Mouse (Mus musculus) forebrain, embryonic 15.5 days (tissue): ENCODE data around the gene Kank2. TPM values are rescaled to one million over a fixed set of nuclear protein-coding genes. Genes with fewer than 3 reads are reported as not detected.
"Not testable (repeated sequence)": the region's sequence is repeated elsewhere in the genome, so short reads cannot be mapped to it uniquely, and the experiment has no call there.

Experiments used
- ATAC-seq: fragments of 200-750 bp; cut with Nextera tagmentation; replicated peaks from 2 replicates; pipeline ENCODE4 v1.8.0; 2017; ENCODE audit warnings: mild to moderate bottlenecking, moderate TSS enrichment, moderate library complexity
- H3K27ac ChIP-seq: fragments of 300-500 bp; sonication (generic); replicated peaks from 2 replicates; pipeline ENCODE4 v1.5.1; 2015; ENCODE audit warnings: mild to moderate bottlenecking, inconsistent platforms
- H3K27me3 ChIP-seq: fragments of 300-500 bp; sonication (generic); 2 replicates; pipeline ENCODE4 v1.6.1; 2015; ENCODE audit warnings: inconsistent platforms
- H3K36me3 ChIP-seq: fragments of 300-500 bp; sonication (generic); 2 replicates; pipeline ENCODE4 v1.6.1; 2015; ENCODE audit warnings: mild to moderate bottlenecking, inconsistent platforms
- H3K4me1 ChIP-seq: fragments of 300-500 bp; sonication (generic); 2 replicates; pipeline ENCODE4 v1.6.1; 2015; ENCODE audit warnings: inconsistent platforms
- H3K4me2 ChIP-seq: fragments of 300-500 bp; sonication (generic); replicated peaks from 2 replicates; pipeline ENCODE4 v1.6.1; 2015; ENCODE audit warnings: mild to moderate bottlenecking, inconsistent platforms
- H3K4me3 ChIP-seq: fragments of 300-500 bp; sonication (generic); 2 replicates; pipeline ENCODE4 v1.5.1; 2015; ENCODE audit warnings: mild to moderate bottlenecking, inconsistent platforms
- H3K9ac ChIP-seq: fragments of 300-500 bp; sonication (generic); replicated peaks from 2 replicates; pipeline ENCODE4 v1.6.1; 2015; ENCODE audit warnings: mild to moderate bottlenecking, inconsistent platforms
- H3K9me3 ChIP-seq: fragments of 300-500 bp; sonication (generic); 2 replicates; pipeline ENCODE4 v1.6.1; 2016; ENCODE audit warnings: inconsistent platforms
- WGBS: fragments of 180-500 bp; shearing (Covaris S2); methylation state at CpG from one replicate; pipeline ENCODE4 v1.1.7; 2015; ENCODE audit warnings: mixed read lengths; 5-methylcytosine and 5-hydroxymethylcytosine counted together
- polyA plus RNA-seq: library from polyadenylated mRNA; unstranded; fragments of >200 nt; fragmentation: Nextera tagmentation; extraction: Ambion mirVana; gene quantifications from 2 replicates; pipeline ENCODE4 v1.2.1, GENCODE M21; 2015

Gene Kank2
- polyA plus RNA-seq, 1 experiment from 2014 or later = 3.7 TPM

DNA sequence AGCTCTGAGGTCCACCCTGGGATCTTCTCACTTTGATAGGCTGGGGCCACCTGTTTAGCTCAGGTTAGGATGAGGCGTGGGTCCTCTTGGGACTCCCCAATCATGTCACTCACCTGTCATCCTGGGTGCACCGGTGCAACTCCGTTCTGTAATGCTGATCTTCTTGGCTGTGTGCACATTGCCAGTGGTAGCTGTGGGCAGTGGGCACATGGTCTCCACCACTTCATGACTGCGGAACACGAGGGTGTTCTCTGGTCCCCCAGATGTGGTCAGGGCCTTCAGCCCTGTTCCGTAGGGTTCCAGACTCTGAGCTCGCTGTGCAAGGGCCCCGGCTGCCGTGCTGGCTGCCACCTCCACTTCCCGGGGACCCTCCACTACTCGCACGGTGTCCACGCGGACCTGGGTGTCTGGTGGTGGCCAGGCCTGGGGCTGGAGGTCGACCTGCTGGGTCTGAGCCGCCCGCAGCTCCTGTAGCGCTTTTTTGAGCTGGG lies 4.2 kb downstream of the Kank2 start:
- 96% methylated on average over 18 of the region's 18 CpGs for WGBS

DNA sequence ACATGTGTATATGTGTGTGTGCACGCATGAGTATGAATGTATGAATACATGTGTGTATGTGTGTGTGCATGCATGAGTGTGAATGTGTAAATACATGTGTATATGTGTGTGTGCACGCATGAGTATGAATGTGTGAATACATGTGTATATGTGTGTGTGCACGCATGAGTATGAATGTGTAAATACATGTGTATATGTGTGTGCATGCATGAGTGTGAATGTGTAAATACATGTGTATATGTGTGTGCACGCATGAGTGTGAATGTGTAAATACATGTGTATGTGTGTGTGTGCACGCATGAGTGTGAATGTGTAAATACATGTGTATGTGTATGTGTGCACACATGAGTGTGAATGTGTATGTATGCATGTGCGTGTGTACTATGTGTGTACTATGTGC lies 5.0 kb downstream of the Kank2 start:
- not testable (repeated sequence) for H3K4me2 ChIP-seq, H3K27me3 ChIP-seq, ATAC-seq, H3K27ac ChIP-seq, H3K9me3 ChIP-seq, H3K36me3 ChIP-seq, H3K9ac ChIP-seq, H3K4me3 ChIP-seq
- H3K4me1 ChIP-seq = peaks cover 27% of the 10 kb centered on the region
- 98% methylated on average over 6 of the region's 6 CpGs for WGBS

More for the DNA sequence above, 4.2 kb downstream of the Kank2 start:
- Histone ChIP-seq H3K9ac (no peak overlapping the region), H3K27ac (no peak overlapping the region), H3K27me3 (no peaks in the 10 kb centered on the region), H3K4me1 (peaks cover 31% of the 10 kb centered on the region), H3K4me3 (no peak overlapping the region), H3K4me2 (no peak overlapping the region), H3K36me3 (no peaks in the 10 kb centered on the region), H3K9me3 (no peaks in the 10 kb centered on the region)
- no peak for ATAC-seq

DNA sequence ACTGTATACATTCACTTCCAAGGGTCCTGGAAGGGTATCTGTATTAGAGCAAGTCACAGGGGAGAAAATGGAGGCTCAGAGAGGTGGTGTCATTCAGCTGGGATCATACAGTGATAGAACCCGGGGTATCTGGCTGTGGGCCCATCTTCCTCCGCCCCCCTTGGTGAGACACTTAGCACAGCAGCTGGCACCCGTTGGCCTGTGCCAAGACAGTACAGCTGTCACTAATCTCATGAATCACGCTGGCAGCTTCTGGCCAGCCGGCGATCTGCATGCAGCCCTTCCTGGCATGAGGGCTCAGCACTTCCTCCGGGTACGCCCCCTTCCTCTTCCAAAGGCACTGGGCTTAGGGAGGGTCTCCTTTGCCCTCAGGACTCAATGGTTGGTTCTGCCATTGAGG lies 5.9 kb downstream of the Kank2 start:
- ATAC-seq = peak; percentile 75
- Histone ChIP-seq H3K4me3 (no peak overlapping the region), H3K4me1 (peaks cover 18% of the 10 kb centered on the region), H3K4me2 (no peak overlapping the region), H3K27ac (peak overlapping the region; percentile 46), H3K9me3 (no peaks in the 10 kb centered on the region), H3K27me3 (no peaks in the 10 kb centered on the region), H3K36me3 (no peaks in the 10 kb centered on the region), H3K9ac (no peak overlapping the region)
- WGBS = 33% methylated on average over 8 of the region's 8 CpGs

DNA sequence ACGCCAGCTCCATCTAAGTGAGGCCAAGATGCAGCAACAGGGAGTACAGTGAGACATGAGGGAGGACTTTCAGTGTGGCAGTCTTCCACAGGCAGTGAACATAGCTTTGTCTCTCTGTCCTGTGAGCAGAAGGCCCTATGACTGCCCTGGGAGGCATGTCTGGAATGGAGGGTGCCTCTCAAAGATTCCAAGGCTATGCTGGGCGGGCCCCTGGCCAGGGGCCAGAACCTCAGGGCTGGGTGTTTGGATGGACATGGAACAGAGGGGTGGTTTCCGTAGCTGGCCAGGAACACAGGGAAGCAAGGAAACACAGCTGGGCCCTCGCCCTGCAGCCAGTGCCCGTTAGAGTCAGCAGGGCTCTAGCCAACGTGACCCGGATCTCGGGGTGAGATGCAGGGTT lies 6.7 kb downstream of the Kank2 start:
- H3K4me3 ChIP-seq = no peak overlapping the region
- no peak overlapping the region for H3K9ac ChIP-seq
- no peak for ATAC-seq
- no peaks in the 10 kb centered on the region for H3K9me3 ChIP-seq
- H3K27ac ChIP-seq = 0 out of 2 replicates have a peak overlapping the region, but pooled peaks have one; percentile 6
- no peaks in the 10 kb centered on the region for H3K36me3 ChIP-seq
- H3K27me3 ChIP-seq = no peaks in the 10 kb centered on the region
- peaks cover 18% of the 10 kb centered on the region for H3K4me1 ChIP-seq
- H3K4me2 ChIP-seq = no peak overlapping the region
- 79% methylated on average over 8 of the region's 8 CpGs for WGBS

DNA sequence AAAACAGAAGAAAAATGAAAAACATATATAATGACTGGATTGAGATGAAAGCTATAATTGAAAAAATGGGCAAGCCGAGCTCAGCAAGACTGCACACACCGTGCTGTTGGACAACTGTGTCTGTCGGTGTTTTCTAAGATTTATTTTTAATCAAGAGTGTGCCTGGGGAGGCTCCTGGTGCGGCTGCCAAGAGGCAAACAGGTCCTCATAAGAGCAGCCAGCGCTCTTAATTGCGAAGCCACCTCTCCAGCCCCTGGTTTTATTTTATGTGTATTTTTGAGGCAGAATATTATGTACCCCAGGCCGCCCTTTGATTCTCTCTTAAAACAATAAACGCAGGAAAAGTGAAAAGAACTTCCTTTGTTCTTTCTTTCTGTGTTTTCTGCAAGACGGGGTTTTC lies 10.3 kb downstream of the Kank2 start:
- H3K36me3 ChIP-seq = no peaks in the 10 kb centered on the region
- H3K27me3 ChIP-seq = no peaks in the 10 kb centered on the region
- 81% methylated on average over 9 of the region's 9 CpGs for WGBS
- no peak overlapping the region for H3K9ac ChIP-seq
- H3K4me1 ChIP-seq = peaks cover 18% of the 10 kb centered on the region
- H3K4me2 ChIP-seq = no peak overlapping the region
- ATAC-seq = no peak
- H3K27ac ChIP-seq = no peak overlapping the region
- no peak overlapping the region for H3K4me3 ChIP-seq
- no peaks in the 10 kb centered on the region for H3K9me3 ChIP-seq

DNA sequence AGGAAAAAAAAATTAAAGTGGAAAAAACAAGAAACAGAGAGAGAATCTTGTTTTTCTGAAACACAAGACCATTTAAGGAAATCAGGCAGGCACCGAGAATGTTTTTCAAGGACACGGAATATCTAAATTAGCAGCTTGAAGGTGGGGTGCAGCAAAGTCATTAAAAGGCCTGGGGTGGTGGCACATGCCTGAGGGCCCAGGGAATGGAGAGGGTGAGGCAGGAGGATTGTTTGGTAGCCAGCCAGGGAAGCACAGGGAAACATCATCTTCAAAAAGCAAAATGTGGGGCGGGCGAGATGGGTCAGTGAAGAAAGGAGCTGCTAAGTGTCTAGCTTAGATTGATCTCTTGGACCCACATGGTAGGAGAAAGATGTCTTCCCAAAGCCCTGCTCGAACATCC lies 10.9 kb downstream of the Kank2 start:
- WGBS = 84% methylated on average over 5 of the region's 5 CpGs
- no peak for ATAC-seq
- Histone ChIP-seq H3K9ac (no peak overlapping the region), H3K4me1 (peaks cover 13% of the 10 kb centered on the region), H3K36me3 (no peaks in the 10 kb centered on the region), H3K27me3 (no peaks in the 10 kb centered on the region), H3K27ac (no peak overlapping the region), H3K4me3 (no peak overlapping the region), H3K9me3 (no peaks in the 10 kb centered on the region), H3K4me2 (no peak overlapping the region)

DNA sequence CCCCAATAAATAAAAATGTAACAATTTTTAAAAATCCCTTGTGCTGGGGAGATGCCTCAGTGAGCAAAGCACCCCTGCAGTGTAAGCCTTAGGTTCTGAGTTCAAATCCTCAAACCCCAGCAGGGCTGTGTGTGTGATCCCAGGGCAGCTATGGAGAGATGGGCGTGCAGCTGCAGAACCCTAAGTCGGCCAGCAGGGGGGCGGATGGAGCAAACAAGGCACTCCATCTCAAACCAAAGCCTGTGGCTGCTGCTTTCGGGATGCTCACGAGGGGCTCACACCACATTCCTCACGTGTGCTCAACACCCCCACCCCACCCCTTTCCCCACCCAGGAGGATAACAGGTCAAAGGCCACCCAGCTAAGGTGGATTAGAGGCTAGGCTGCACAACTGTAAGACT lies 11.6 kb downstream of the Kank2 start:
- 0 out of 2 replicates have a peak, but pooled peaks have one; percentile 43 for ATAC-seq
- Histone ChIP-seq H3K4me3 (no peak overlapping the region), H3K27me3 (no peaks in the 10 kb centered on the region), H3K9ac (no peak overlapping the region), H3K4me2 (no peak overlapping the region; the same call in 1 of the 2 replicates), H3K4me1 (peaks cover 6% of the 10 kb centered on the region), H3K27ac (no peak overlapping the region), H3K9me3 (no peaks in the 10 kb centered on the region), H3K36me3 (no peaks in the 10 kb centered on the region)
- WGBS = 3% methylated on average over 6 of the region's 6 CpGs

DNA sequence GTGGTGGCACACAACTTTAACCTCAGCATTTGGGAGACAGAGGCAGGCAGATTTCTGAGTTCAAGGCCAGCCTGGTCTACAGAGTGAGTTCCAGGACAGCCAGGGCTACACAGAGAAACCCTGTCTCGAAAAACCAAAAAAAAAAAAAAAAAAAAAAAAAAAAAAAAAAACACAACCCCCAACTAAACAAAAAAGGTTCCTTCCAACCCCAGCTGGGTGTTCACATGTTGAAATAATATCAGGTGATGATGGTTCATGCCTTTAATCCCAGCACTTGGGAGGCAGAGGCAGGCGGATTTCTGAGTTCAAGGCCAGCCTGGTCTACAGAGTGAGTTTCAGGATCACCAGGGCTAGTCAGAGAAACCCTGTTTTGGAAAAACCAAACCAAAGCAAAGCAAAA lies 12.2 kb downstream of the Kank2 start:
- 86% methylated on average over 2 of the region's 2 CpGs for WGBS
- H3K4me3 ChIP-seq, ATAC-seq, H3K4me2 ChIP-seq, H3K9ac ChIP-seq, H3K36me3 ChIP-seq, H3K27me3 ChIP-seq, H3K4me1 ChIP-seq, H3K27ac ChIP-seq, H3K9me3 ChIP-seq: not testable (repeated sequence)

DNA sequence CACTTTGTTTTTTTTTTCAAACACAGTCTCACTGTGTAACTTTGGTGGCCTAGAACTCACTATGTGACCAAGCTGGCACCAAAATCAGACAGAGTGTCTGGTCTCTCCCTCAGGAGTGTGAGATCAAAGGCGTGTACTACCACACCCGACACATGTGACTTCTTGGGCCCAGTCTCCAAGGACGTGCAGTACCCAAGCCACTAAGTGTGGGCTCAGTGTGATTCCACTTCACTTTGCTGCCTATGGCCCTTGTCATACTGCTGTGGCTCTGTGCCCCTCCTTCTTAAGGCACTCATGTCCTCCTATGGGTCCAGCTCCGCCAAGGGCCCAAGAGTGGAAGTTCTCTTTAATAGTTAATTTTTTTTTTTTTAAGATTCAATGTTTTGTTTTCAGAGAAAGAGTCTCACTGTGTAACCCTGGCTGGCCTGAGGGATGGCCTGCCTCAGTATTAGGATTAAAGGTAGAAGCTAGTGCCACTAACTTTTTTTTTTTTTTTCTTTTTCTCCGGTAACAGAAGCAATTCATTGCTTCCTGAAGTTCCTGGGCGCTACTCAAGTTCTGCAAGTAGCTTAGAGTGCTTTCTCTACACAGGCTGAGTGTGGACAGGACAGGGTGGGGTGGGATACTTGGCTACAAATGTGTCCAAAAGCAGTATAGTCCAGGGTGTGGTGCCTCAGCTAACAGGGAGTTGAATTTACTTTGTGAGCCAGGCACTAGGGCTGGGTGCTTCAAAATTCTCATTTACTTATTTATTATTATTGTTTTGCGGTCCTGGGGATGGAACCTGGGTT lies 13.8 kb downstream of the Kank2 start:
- WGBS = 87% methylated on average over 7 of the region's 7 CpGs
- no peak overlapping the region for H3K4me2 ChIP-seq
- no peak overlapping the region for H3K9ac ChIP-seq
- no peak for ATAC-seq
- H3K36me3 ChIP-seq = no peaks in the 10 kb centered on the region
- H3K27me3 ChIP-seq = no peaks in the 10 kb centered on the region
- no peak overlapping the region for H3K4me3 ChIP-seq
- peaks cover 4% of the 10 kb centered on the region; the same call in 1 of the 2 replicates for H3K4me1 ChIP-seq
- H3K9me3 ChIP-seq = no peaks in the 10 kb centered on the region
- H3K27ac ChIP-seq = no peak overlapping the region

DNA sequence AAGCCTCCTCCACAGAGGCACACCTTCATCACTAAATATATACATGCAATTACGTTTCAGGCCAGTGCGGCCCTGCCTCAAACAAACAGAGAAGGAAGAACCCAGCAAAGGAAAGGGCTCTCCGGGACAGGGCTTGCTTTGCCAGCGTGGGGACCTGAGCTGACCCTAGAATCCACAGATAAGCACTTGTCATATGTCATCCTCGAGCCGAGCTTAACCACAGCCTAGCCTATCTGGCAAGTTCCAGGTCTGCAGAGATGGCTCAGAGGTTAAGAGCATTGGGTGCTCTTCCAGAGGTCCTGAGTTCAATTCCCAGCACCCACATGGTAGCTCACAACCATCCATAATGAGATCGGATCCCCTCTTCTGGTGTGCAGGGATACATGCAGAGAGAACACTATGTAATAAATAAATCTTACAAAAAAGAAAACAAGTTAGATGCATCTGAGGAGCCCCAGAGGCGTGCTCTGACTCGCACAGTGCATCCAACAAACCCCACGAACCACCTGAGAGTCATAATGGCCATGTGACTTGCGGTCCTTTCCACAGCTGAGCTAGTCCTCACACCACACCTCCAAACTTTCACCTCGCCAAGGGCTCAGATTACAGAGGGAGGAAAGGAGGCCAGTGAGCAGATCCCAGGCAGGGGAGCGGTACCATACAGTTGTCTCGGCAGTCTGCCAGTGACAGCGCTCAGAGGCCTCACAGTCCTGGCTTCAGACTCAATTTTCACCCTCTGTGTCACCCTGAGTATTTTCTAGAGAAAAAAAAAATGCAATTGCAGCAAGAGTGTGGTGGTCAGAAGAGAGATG lies 16.7 kb downstream of the Kank2 start:
- WGBS = 84% methylated on average over 15 of the region's 15 CpGs
- Histone ChIP-seq H3K4me2 (no peak overlapping the region), H3K4me1 (no peaks in the 10 kb centered on the region), H3K36me3 (0 out of 2 replicates have a peak, but pooled peaks cover 3% of the 10 kb centered on the region), H3K27me3 (no peaks in the 10 kb centered on the region), H3K9ac (no peak overlapping the region), H3K27ac (no peak overlapping the region), H3K9me3 (no peaks in the 10 kb centered on the region), H3K4me3 (no peak overlapping the region)
- ATAC-seq = no peak

DNA sequence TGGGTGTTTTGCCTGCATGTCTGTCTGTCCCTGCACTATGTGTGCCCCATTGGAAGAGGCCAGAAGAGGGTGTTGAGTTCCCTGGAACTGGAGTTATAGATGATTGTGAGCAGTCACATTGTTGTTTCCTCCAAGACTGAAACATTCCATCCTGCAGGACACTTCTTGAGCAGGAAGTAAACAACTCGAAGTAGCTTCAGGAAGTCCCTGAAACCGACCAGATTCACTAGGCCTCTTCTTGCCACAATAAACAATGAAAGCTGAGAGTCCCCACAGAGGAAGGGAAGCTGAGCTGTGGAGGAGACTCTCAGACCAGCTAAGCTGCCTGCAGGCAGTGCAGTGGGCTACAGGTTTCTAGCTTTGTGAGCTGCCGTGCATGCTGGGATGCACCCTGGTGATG lies 20.8 kb downstream of the Kank2 start:
- ATAC-seq = no peak
- Histone ChIP-seq H3K27ac (no peak overlapping the region), H3K4me2 (no peak overlapping the region), H3K36me3 (0 out of 2 replicates have a peak, but pooled peaks cover 3% of the 10 kb centered on the region), H3K4me1 (no peaks in the 10 kb centered on the region), H3K9me3 (no peaks in the 10 kb centered on the region), H3K4me3 (no peak overlapping the region), H3K27me3 (no peaks in the 10 kb centered on the region), H3K9ac (no peak overlapping the region)
- WGBS = 85% methylated on average over 3 of the region's 3 CpGs

DNA sequence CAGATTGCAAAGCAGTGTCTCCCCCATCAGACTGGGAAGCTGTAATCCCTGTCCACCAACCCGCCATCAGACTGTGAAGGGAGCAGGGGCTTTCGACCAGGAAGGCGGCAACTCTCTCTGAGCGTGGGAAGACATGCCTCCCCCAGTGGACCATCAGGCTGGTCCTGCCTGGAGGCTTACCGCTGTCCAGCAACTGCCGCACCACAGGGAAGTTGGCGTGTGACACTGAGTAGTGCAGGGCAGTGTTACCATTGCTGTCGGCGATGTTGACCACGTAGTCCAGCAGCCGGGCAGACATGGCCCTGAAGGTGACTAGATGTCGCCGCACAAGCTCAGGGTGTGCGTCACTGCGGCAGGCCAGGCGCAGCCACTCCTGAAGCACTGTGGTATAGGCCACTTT lies 24.2 kb downstream of the Kank2 start:
- no peak overlapping the region for H3K9ac ChIP-seq
- H3K27me3 ChIP-seq = no peaks in the 10 kb centered on the region
- WGBS = 90% methylated on average over 16 of the region's 16 CpGs
- H3K9me3 ChIP-seq = no peaks in the 10 kb centered on the region
- 0 out of 2 replicates have a peak, but pooled peaks cover 2% of the 10 kb centered on the region for H3K36me3 ChIP-seq
- no peak overlapping the region for H3K4me2 ChIP-seq
- H3K27ac ChIP-seq = no peak overlapping the region
- no peak for ATAC-seq
- H3K4me1 ChIP-seq = no peaks in the 10 kb centered on the region
- no peak overlapping the region for H3K4me3 ChIP-seq
